Mouse (Mus musculus) G1E (cell line): ENCODE results near the gene Dynll1.

Source experiments
- CTCF ChIP-seq: IDR thresholded peaks from 2 replicates; pipeline ENCODE4 v1.5.1; 2012; ENCODE audit warnings: low read depth, low read length, inconsistent platforms, mixed read lengths
- GATA1 ChIP-seq: IDR thresholded peaks from 2 replicates; pipeline ENCODE4 v1.6.1; 2012; ENCODE audit warnings: borderline replicate concordance, low read length, inconsistent platforms, mixed read lengths
- GATA2 ChIP-seq: IDR thresholded peaks from 2 replicates; pipeline ENCODE4 v1.6.1; 2012; ENCODE audit warnings: low read depth, low read length, inconsistent platforms, borderline replicate concordance
- POLR2AphosphoS5 ChIP-seq: IDR thresholded peaks from 2 replicates; pipeline ENCODE4 v1.6.1; 2012; ENCODE audit warnings: low read depth, low read length, inconsistent platforms; ENCODE audit not compliant: insufficient replicate concordance
- TAL1 ChIP-seq: conservative IDR thresholded peaks from 2 replicates; pipeline ENCODE4 v1.6.1; 2012; ENCODE audit warnings: low read depth, low read length, inconsistent platforms, mixed read lengths

DNA sequence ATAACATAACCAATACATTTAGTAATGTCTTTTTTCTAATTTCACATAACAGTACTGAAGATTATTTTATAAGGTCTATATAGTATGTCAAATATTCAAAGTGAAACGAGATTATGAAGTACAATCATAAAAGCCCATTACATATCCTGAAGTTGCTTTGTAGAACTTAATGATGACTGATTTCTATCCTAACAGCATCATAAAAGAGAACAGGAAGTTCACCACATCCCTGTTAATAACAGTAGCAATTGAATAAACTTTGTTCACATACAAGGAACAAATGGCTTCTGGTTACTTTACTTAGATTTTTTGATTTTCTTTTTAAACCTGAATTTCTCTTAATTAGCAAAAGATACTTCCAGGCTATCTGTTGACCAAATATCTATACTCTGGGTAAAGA lies 38.9 kb downstream of the Dynll1 start:
- TF ChIP-seq GATA1 (no peak), CTCF (no peak), POLR2AphosphoS5 (no peak), TAL1 (no peak), GATA2 (no peak)
